Mouse (Mus musculus): ENCODE measurements around the gene Arl3.
A peak's percentile ranks its signal among the peaks of the same experiment; 100 is the strongest.

Gene Arl3

DNA sequence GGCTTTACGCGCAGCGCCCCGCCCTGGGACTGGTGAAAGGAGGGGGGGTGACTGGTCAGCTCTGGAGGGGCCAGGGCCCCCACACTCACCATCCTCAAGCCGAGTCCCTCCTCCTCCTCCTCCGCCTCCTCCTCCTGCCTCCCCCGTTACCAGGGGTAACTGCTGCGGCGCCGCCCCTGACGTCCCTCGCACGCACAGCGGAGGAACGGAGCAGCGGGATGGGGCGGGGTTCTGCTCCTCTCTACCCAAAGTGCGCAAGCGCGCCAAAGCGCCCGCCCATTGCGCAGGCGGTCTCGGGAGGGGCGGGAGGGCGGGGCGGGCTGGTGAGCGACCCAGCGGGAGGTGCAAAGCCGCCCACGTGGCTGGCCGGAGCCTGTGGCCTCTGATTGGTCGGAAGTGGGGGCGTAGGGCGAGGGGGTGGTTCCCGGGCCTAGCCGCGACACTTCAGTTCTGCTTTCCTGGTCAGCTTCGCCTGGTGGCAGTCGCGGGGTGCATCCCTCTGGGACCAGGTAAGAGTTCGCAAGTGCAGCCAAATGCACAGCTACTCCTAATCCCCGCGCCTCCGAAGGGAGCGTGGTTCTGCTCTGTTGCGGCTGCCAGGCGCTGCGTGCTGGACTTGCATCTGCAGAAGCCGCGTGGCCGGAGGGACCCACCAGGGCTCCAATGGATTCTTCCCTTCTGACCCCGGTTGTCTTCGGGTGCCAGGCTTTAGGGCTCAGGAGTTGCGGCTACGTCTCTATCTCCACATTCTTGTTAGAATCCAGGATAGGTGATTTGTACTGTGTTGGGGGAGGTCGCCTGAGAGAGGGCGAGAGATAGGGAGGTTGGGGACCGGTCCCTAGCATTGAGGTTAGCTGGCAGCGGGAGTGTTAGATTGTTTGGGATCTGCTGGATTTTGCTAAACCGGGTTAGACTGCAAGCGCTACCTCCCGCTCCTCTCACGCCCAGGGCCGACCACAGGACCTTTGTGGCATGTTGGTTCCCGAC is at the start of gene Arl3, which contains the start of gene Sfxn2:
Gene Arl3 (minus strand): TSS at position 248 of the 987 bp plus-strand sequence.
Gene Sfxn2 (plus strand): TSS at position 415 of the 987 bp plus-strand sequence.
- peak; percentile 96 for DNase-seq

DNA sequence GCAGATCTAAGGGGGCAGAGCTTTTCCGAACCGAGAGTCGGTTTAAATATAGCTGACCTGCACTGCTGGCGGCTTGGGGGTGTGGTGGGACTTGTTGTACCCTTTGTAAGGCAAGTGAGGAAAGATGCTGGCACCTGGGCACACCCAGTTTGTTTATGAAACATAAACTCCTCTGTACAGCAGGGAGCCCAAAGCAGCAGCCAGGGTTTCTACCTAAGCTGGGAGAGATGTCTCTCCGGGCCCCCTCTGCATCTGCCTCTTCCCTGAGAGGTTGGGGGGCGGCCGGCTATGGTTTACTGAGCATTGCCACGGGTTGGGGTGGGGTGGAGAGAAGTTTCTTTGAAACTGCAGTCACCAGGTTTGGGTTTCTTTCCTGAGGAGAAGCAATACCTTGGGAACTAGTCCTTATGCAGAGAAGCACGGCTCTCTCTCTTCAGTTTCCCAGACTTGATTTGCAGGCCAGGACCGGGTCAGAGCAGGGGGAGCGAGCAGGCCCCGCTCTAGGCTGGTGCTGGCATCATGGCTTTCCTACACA is 49.7 kb upstream of the Arl3 start:
- DNase-seq: no peak

DNA sequence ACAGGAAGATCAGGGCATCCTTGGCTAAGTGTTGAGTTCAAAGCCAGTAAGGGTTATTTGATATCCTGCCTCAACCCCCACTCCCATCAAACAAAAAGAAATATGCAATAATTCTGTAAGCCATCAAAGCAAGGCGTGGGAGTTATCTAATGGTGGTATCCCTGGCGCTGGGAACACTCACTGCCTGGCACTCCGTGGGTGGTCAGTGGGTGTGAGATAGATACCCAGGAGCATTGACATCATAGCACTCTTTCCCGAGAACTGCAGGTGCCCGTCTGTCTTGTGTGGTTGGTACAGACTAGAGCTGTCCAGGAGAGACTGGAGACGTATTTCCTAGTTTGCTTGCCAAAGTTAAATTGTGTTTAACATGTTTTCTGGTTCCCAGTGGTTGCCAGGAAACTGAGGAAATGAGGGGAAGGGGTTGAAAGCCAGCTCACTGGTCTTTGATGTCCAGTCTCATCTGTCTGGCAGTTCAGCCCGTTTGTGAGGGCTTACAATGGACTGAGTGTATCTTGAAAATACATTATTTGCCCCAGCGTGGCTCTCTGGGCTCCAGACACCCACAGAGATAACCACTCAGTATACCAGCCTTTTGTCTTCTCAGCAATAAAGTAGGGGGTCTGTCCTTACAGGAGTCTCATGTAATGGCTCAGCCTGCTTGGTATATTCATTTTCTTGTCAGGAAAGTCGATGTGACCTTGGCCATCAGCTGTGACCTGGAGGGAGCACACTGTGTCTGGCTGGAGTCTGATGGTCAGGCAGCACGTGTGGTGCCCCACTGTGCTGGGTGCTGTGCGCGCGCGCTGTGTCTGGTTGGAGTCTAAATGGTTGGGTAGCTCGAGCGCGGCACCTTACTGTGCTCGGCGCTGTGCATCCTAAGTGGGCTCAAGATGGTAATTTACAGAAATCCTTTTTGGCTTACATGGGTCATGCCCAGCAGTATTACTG is 48.5 kb upstream of the Arl3 start:
- no peak for DNase-seq

DNA sequence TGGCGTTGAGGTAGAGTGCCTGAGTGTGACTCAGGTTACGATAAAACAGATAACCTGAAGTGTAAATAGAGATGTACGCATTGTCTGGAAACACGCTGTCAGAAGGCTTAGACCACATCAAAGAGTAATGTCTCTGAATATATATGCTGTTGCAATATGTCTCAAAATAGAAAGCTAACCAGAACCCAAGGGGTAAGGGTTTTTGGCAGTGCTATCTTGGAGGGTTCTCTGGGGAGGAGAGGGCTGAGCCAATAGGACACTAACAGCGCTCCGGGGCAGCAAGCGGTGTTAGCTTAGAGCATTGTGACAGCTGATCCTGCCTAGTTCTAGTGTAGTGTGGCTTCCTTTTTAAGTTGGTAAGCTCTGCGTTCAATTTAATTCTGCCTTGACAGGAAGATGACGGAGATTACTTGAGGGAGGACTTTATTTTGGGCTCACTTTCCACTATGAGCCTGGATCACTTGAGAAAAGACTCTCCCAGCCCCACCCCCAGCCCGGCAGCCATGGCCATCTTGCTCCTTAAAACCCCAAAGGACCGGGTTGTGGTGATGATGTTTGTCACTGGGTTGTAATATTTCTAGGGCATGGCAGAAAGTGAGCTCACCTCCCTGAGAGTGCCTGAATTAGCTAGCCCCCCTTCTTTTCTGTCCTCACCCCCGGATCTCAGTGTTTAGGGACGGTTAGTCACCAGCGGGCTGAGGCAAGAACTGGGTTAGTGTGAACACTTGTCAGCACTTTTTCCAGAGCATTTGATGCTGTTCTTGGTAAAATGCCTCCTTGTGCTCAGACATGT is 47.2 kb upstream of the Arl3 start:
- DNase-seq: no peak

DNA sequence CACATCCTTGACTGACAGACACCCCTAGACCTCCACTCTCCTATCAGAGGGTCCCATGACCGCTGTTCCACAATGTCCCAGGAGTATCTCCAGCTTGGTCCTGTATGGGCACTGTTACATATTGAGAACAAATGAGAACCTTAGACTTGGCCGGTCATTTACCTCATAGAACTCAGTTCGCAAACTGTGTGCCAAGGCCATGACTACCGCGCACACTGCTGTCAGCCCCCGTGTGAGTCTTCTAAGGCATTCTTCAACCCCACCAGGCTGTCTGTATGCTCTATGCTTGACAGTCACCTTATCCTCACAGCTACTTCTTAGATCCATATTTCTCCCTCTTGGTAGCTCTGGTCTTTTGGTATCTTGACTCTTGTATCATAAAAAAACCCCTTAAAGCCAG is 46.5 kb upstream of the Arl3 start:
- no peak for DNase-seq

DNA sequence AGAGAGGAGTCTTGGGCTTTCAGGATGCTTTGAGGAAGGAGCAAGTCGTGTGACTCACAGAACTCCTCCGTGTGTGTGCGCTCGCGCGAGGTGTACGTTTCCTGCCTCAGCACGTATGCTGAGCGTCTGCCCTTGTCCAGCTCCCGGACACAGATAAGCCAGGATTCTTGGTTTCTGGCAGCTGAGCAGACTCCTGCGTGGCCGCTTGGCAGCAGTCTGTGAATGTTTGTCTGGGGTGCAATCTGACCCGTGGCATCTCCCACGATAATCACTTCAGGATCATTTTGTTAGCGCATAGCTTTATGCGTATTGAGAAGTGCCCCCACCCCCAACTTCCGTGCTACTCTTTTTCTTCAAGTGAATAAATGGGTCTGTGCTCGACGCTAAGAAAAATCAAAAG is 46.0 kb upstream of the Arl3 start:
- DNase-seq: no peak

DNA sequence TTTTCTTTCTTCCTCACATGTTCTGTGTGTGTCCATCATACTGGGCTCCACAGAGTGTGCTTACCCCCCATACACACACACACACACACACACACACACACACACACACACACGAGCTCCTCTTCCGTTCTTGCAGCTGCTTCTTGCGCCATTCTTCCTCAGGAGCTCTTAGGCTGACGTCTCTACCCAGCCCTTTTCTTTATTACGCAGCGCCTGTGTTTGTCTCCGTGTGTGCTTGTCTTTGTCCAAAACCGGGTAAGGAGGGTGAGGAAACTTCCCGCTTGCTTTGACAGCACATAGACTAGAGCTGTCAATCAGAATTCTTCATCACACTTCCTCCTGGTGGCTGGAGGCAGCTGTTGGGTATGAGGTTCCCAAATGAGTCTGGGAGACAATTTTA is 45.3 kb upstream of the Arl3 start:
- DNase-seq: no peak

DNA sequence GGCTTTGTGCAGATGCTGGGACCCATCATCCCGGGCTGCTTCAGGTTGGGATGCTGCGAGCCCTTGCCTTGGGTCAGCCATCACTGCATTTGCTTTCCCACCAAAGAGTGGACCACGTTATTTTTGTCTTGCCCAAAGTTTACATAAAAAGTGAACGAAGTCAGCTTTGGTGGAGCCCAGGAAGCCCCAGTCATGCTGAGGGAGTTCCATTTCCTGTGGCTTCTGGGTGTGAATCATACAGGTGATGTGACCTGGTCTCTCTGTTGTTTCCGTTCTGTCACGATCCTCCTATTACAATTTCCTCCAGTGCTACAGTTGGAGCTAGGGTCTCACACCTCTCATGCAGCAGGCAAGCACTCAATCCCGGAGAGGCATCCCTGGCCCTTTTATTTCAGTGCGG is 44.4 kb upstream of the Arl3 start:
- no peak for DNase-seq

DNA sequence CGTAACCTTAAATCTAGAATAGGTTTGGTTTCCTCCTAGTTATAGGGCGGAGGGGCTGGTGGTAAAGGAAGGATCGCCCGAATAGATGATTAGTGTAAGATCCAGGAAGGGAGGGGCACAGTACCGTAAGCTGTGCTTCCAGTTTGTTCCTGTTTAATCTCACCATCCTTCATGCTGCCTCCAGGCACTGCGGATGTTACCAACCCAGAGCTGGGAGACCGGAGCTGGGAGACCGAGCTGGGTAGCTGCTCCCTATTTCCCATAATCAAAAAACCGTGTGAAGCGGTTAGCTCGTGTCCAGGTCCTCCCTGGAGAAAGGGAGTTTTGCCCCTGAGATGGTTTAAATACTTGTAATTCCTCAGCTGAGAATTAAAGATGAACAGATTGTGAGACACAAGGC is 43.4 kb upstream of the Arl3 start:
- no peak for DNase-seq

DNA sequence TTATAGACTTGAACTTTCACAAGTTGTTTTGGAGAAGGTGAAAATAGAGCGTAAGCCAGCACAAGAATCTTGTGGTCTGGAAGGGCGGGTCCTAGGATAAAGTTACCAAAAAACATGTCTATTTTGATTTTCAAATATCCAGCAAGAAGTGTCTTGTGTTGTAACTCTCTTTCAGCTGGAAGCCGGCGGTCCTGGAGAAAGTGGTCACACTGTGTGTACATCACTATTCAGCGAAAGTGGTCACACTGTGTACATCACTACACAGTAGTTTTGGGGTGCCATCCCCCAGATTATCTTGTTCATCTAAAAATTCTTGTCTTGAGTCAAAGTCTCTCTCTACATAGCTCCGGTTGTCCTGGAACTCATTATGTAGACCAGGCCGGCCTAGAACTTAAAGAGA is 35.2 kb upstream of the Arl3 start:
- no peak for DNase-seq

DNA sequence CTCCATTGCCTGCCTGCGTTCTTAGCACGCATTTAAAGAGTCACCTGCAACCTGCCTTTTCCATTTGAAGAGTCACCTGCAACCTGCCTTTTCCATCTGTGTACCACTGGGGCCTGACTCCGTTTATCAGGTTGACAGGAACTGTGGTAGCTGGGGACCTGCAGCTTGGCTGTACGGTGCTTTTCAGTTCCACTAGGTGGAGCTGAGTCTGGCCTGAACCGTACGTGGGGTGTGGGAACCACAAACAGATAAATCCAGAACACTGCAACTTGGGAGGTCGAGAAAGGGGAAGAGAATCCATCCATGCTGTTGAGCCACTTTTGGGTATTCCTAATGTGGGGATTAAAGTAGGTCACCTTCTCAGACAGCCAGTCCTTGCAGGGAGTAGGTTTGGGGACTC is 34.4 kb upstream of the Arl3 start:
- peak; percentile 59 for DNase-seq

DNA sequence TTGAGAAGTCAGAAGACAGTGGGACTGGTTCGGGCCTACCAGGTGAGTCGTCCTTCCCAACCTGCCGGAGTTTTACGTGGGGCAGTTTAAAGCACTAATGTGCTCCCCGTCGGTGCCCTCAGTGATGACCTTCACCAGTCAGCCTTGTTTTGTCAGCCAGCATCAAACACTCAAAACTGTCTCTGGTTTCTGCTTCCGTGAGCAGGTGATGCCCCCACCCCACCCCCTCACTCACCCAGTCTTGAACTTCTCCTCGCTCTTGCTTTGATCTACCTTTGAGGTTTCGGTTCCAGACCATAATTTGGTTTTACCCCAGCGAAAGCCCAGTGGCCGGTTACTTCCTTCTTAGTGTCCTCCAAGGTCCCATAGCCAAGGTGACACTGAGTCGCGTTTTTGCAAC is 33.7 kb upstream of the Arl3 start:
- peak; percentile 30 for DNase-seq

DNA sequence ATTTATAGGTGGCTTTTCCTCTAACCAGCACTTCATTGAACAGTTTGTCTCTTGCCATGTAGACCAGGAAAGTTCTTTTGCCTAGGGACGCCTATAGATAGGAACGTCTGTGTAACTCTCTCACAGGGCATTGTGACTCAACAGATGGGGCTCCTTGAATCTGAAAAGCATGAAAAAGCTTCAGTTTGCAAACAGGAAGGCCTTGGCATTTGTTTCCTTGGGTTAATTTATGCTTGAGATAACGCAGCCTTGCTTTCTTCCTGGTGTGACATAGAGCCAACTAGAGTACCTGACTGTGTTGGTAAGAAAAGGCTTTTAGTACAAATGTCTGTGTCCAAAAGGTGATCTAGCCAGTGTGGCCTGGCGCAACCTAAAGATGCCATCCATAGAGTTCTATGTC is 29.4 kb upstream of the Arl3 start:
- no peak for DNase-seq

DNA sequence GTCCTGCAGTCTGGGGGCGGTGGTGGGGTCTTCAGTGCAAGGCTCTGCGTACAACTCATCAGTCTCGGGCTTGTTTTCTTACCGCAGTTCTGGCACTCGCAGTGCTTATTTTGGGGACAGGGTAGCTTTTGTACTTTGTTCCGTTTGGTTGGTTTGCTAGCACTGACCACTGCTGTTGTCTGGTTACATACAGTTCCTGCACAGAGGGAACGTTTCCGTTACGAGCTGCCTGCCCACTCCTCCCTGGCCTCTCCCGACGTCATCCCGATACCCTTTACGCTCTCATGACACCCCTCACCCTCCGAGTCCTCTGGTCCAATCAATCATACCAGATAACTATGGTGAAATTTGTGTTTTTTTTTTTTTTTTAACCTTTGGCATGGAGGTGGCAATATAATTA is 28.5 kb upstream of the Arl3 start:
- DNase-seq: no peak

DNA sequence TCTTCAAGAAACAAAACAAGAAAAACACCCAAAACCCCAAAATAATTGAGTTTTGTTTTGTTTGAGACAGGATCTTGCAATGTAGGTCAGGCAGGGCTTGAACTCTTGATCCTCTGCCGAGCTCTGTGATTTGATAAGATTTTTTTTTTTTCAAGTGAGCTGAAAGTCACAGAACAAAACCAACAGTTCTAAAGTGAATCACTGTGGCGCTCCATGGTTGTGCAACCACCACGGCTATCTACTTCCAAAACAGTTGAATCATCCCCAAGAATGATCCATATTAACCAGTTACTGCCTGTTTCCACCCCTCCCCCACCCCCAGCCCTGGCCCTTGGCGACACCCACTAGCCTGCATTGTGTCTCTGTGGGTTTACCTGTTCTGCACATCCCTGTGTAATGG is 27.4 kb upstream of the Arl3 start:
- no peak for DNase-seq

DNA sequence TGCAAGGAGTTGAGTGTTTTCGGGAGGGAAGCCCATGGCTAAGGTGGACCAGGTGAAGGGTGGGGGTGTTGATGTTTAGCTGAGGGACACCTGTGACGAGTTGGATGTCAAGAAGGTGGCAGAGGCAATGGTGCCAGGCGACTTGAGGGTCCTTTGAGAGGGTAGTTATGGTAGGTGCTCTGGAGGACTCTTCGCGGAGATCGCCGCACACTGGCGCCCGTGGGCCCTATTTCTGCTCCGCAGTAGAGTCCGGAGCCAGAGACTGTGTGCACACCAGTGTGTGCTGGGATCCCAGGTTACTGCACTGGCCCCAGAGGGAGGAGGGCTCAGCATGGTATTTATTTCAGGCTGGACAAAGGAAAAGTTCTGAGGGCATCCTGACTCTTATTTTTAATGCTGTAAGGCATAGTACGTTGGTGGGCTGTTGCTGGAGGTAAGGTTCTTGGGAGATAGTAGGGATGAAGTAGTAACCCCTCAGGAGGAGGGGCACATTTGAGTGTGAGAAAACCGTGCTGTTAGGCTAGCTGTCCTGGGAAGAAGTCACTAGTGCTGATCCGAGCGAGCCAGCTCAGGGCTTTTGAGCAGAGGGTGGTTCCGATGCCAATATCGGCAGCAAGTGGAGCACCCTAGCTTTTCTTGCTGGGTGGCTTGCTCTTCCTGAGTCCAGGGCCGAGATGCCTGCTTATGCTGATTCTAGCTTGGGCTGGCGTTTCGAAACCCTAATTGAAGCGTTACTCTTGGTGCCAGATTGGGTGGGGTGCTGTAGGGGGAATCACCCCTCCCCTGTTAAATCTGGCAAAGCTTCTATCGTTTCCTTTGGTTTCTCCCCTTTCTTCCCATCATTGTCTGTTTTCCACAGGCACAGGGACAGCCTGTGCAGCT is 26.6 kb upstream of the Arl3 start:
- no peak for DNase-seq

DNA sequence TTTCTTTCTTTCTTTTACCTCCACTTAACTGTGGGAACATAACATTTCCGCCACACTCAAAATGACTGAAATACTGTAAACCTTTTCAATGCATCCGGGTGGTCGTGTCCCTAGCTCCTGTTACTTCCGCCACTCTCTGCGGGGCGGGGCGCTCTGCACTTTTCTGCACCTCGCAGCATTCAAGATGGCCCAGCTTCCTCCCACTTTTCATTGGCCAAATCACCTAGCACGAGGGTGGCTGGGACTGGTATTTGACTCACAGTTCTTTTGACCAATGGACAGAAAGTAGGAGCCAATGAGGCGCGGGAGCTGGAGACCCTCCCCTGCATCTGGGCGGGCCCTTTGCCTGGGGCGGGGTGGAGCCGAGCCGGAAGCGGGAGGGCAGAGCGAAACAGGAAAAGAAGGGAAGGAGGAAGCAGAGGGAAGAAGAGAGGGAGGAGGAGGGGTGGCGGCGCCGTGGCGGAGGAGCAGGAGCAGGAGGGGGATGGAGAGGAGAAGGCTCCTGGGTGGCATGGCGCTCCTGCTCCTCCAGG is 25.8 kb upstream of the Arl3 start, which contains the start of gene Wbp1l:
Gene Wbp1l (plus strand): TSS at position 365 of the 533 bp plus-strand sequence.
- peak; percentile 95 for DNase-seq

DNA sequence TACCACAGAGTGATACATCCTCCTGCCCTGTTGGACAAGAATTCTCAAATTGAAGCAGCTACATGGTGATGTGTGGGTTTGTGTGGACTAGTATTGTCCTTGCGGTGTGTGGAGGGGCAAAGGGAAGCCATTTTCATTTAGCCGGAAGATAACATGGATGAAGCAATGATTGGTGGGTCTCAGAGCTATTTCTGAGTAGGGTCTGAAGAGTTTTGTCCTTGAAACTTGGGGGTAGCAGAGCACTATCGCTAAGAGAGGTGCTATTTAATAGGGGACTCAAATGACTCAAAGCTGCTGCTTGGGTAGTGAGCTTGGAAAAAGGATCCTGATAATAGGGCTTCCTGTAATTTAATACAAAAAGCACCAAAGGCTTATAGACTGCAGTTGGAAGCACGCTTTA is 25.2 kb upstream of the Arl3 start:
- no peak for DNase-seq

DNA sequence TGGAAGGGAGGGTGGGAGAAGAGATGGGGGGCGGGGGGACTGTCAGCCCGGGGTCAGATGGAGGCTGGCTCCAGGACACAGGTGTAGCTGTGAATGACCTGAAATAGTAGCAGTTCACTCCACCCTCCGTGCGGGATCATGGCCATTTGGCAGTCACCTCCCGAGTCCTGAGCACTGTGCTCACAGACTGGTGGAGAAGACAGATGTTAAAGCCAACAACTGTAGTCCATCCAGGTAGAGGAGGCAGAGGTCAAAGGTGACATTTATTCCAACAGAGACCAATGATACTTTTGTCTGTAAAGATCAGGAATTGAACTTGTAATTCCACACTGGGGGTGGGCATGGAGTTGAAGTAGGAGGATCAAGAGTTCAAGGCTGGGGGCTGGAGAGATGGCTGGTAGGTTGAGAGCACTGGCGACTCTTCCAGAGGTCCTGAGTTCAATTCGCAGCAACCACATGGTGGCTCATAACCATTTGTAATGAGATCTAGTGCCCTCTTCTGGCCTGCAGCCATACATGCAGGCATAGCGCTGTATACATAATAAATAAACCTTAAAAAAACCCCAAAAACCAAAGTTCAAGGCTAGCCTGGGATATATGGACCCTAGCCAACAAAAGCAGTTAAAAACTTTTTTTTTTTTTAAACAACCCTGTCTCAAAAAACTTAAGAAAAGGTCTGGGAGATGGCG is 19.9 kb upstream of the Arl3 start:
- no peak for DNase-seq

DNA sequence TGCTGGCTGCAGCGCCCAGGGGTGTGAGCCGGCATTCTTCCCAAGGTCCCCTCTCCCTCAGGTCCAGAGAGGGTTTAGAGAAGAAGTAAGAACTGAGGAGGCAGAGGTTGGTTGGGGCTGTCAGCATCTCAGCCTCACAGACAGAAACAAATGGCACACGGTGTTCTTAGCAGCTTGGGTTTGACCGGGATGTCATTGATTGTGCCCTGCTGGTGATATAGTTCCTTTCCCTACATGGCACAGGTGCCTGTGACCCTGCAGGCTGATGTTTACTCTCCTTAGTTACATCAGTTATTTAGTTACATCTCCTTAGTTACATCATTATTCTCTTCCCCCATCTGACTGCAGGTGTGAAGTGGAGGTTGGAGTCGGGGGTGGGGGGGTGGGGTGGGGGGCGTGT is 18.6 kb upstream of the Arl3 start:
- no peak for DNase-seq

All from thymus, postnatal 4 days (tissue).